Mouse (Mus musculus) adipocyte (in vitro differentiated cells): Measurements from ENCODE around the gene Gm973.

Source experiments
- DNase-seq: peaks from one replicate; pipeline ENCODE4 v3.0.0-alpha.2; 2016; ENCODE audit warnings: low spot score

Gene Gm973

DNA sequence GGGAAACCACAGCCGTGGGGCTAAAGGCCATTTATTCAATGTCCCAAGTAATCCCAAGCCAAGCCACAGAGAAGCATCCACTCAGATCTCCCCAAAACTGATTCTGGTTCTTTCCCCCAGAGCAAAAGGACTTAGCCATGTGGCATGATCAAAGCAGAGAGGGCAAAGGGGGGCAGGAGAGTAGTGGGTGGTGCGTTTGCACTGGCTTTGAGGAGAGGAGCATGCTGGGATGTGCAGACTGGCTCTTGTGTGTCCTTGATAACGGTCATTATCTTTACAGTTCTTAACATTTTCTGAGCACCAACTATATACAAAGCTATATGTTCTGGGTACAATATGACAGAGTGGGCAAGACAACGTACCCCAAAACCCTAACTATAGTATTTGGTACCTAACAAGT is 23.6 kb upstream of the Gm973 start:
- no peak for DNase-seq

DNA sequence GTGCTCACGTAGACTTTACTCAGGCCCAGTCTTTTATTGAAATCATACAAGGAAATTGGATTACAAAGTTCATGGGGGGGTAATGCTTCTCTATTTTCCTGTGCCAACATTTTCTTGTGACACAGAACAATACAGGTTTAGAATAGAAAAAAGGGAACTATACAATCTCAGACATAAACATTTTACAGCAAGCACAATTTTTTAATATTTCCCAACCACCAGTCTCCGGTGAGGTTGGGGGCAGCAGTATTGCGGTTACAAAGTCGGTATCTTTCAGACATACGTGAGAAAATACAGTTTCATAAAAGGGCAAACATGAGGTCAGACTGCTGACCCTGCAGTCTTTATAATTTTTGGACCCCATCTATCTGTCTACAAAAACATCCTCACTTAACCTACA is 20.1 kb upstream of the Gm973 start:
- no peak for DNase-seq

DNA sequence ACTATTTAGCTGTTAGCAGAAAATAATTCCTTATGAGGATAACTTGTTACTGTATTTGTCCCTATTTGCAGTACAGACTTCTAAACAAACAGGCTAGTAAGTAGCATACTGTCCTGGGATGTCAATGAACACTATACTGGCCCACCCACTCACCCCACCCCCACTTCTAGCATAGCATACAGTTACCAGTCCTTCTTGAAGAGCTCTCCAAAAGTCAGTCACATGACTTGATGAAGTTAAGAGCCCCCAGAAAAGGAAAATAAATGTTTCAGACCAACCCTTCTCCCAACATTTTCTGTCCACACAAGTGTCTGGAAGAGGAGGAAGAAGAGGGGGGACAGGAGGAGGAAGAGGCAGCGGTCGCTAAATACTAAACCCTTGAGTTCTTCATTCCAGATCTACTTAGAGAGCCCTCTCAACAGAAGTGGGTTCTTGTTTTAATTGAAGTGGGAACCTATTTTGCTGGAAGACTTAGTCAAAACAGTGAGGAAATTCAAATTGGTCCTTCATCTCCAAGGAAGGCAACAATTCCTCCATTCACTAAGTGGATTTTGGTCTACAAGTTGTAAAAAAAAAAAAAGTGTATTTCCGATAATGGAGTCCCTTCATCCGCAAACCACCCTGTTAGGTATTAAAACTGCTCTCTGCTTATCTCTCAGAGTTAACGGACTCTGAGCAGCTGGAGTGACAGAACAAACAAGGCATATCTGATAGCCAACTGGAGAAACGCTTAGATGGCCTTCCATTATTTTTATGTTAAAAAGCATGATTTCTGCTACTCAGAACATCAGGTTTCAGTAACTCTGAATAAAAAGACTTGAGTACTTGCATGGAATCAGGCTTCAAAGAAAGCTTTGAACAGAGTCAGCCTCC is 18.1 kb upstream of the Gm973 start:
- no peak for DNase-seq

DNA sequence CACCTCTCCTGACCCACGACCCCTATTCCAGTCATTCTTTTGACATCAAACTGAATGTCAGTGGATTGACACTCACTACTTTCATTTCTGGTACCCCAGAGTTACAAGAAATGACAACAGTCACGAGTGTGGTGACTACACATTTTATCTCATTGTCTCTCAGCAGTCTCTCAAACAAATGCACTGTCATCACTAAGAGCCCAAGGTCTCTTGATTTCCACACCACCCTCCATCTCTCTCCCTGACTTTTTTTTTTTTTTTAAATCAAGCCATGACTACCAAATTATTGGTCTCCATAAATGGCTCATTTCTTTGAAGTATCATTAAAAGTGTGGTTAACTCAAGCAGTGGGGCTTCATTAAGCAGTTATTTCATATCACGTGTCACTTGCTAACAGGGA is 16.7 kb upstream of the Gm973 start:
- DNase-seq, result no peak

DNA sequence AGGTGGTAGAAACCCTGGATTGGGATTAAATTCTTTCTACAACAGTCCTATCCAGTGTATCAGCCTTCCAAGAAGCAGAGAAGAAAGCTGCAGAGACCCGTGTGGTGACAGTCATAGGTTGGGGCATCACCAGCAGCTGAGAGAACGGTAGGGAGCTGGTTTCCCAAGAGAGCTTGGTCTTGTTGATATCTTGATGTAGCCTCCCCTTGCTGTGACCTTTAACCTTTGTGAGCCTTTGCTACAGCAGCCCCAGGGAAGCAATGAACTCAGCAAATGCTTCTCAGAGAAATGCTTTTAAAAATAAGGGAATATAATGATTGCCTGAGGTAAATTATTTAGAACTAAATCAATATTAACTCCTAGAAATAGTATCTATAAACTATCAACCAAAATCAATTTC is 13.7 kb upstream of the Gm973 start:
- DNase-seq, result no peak

DNA sequence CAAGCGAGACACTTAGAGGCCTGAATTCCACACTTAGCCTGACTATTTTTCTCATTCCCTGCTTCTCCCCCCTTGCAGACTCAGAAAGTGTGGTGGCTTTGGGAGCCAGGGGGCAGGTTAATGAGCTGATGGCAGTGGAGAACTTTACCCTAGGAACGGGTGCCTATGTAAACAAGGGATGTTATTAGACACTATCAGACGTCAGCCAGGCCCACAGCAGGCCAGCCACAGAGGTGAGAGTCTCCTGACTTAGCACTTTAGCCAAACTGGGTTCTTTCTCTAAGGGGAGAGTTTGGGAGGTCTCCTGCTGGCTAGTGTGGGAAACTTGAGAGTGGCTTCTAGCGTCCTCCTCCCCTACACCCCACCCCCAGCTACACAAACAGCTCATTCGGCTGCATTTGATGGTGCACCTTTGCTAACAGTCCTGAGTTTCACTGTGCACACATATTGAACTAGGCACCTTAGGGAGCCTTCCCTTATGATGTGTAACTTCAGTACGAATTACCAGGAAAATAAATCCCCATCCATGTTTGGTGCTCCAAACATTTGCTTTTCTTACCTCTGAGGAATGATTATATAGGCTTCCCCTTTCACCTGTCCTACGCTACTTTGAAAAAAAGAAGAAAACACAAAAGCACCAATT is 12.3 kb upstream of the Gm973 start:
- DNase-seq, result no peak

DNA sequence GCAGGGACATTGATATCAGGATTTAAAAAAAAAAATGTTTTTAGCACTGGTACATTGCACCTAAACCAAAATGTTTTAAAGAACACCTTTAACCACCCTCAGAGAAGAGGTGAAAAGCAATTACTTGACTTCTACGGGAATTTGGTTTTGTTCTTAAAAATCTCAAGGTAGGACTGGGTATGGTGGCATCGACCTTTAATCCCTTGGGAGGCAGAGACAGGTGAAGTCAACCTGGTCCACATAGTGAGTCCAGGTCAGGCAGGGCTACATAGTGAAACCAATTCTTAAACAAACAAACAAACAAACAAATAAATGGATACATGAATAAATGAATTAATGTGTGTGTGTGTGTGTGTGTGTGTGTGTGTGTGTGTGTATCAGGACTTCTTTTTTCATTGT is 11.8 kb upstream of the Gm973 start:
- DNase-seq, result no peak

DNA sequence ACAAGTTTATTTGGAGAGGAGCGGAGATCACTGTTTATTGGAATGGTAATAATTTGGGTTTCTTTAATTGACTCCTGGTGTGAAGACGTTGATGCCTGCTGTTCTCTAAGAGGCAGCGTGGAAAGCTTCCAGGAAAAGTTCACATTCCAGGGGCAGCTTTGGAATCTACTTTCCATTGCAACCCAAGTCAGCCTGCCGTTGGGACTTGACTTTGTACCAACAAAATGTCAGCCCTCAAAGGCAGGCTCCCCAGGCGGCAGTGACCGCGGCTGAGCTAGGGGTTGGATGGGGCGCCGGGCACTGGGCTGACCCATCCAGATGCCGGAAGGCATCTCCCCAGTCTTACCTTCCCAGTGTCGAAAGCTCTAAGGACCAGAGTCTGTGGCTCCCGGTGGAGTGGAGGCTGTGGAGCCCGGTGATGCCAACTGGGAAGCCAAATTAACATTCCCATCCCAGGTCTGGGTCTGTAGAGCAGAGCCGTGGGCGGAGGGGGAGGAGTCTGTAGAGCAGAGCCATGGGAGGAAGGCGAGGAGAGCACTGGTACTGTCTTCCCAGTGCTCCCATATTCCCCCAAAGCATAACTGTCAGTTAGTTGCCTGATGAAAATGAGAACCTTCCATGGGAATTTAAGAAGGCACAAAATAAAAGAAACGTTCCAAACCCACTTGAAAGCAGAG is 7.5 kb upstream of the Gm973 start:
- DNase-seq, result no peak

DNA sequence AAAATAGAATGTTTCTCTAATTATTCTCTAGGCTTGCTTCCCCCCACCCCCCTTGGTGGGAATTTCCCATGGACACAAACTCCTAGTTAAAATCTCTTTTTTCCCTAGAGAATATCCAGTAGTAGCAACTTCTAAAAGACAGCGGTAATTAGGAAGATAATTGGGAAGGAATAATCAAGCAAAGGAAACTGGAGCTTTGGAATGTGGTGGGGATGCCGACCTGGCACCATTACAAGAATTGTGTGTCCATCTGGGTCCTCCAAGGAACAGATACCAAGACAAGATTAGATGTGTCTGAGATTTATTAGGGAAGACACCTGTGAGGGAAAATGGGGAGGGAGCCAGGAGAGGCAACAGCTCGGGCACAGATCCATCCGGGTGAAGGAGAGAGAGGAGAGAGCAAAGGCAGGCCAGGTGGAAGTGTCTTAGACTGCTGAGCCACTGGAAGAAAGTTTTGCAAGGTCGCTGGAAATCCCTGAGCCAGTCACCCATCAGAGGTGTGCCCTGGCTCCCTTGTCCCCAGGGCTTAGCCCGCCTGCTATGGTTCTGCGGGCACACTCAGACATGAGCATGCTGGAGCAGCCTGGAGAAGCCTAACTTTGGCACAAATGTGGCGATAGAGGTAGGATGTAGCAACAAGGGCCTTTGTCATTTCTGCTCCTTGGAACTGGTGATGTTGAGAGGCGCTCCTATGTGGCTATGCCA is 4.3 kb upstream of the Gm973 start:
- no peak for DNase-seq

DNA sequence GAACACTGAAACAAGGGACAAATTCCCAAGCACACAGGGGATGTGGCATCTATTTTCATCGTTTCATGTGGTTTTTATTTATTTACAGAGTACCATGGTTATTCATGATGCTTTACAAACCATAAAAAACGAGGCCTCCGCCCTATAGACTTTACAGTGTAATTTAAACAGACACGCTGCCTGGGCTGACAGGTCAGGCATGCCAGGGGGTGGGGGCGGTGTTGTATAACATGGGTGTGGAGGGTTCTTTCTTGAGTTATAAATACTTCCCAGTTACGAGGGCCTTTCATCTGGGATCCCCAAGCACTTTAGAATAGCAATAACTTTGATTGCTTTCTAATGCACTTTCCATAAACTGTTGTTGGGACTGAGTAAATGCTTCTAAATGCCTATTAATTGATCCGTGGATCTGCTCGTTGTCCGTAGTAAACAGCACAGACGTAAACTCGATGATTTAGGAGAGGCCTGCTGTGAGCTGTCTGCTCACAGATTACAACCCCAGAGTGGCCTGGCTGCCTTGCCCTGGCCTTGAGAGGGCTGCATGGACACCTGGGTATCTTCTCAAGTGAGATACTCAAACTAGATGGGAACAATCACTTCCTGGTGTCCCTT is 4.3 kb downstream of the Gm973 start:
- DNase-seq, result no peak

DNA sequence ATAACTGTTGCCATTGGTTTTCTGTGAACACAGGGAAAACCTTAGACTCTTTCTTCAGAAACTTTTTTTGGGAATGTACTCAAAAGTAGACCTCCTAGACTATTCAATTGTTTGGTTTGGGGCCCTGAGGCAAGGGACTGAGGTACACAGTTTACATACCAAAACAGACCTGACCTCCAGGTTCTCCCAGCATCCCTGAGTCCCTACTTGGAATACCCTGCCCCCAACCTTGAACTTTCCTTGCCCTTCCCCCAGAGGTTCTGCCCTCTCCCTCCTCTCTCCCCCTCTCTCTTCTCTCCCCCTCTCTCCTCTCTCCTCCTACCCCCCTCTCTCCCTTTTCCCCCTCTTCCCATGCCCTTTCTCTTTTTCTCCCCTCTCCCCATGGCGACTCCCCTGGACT is 6.4 kb downstream of the Gm973 start:
- no peak for DNase-seq

DNA sequence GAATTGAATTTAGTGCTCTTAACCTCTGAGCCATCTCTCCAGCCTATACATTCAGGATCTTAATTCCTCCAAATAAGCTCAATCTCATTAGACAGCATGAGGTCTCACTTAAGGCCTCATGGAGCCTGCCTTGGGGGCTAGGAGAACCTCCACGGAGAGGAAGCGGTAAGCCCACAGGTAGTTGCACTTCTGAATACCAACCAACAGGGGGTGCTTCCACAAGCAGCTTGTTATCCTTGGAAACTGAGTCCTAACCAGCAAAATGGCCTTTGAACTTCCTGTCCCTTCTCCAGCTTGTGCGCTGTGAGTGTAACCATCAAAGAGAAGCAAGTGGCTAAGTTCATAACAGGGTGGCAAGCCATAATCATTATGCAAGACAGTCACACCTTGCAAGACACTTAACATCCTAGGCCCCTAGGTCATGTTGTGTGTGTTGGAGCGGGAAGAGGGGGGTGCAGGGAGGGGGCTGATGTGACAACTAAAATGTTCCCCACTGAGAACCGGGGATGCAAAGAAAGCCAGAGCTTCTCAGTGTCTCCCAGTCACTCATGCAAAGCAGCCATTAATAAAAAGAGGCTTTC is 7.4 kb downstream of the Gm973 start:
- DNase-seq, result no peak

DNA sequence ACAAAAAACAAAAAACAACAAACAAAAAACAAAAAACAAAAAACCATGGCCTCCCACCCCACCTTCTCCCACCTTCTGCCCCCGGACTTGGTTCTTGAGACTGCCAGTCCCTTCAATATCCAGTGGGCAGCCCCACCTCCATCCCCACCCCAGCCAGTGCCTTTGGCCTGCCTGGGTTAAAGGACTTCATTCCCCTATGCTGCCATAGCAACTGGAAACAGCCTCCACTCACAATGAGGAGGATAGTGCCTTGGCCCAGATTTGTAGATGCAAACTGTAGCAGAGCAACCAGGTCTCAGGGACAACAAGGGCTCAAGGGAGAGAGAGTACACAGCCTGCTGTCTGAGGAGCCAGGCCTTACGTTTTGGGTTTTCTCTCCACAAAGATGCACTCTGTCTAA is 8.0 kb downstream of the Gm973 start:
- DNase-seq, result no peak

DNA sequence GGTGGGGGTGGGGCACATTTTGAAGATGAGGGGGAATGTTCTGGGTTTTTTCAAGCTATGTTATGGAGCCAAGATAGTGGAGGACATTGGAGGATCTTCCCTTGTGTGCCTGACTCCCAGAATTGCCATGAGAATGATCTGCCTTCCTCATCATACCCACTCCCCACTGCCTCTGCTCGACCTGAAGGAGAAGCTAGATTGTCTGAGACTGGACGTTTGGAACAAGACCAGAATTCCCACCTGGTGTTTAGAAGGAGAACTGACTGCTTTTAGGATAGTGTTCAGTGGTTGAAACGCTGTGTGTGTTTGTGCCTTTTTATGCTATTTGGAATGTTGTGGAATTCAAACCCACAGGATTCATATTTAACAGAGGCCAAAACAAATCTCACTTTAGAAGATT is 8.7 kb downstream of the Gm973 start:
- DNase-seq, result no peak

DNA sequence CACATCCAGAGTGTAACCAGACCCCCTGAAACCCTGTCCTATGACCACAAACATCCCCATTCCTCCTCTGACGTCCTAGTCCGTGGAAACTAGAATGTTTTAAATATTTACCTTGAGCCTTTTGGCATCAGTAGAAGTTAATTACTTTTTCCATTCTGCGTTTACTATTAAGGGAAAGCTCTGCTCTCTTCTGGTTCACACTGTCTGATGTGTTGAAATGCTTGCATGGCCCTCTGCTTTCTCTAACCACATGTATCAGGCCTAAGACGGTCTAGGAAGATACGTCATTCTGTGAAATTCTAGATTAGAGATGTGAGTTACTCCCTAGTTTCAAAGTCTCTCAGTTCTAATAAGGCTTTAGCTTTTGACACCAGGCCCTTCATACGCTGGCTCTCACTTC is 11.2 kb downstream of the Gm973 start:
- DNase-seq, result no peak

DNA sequence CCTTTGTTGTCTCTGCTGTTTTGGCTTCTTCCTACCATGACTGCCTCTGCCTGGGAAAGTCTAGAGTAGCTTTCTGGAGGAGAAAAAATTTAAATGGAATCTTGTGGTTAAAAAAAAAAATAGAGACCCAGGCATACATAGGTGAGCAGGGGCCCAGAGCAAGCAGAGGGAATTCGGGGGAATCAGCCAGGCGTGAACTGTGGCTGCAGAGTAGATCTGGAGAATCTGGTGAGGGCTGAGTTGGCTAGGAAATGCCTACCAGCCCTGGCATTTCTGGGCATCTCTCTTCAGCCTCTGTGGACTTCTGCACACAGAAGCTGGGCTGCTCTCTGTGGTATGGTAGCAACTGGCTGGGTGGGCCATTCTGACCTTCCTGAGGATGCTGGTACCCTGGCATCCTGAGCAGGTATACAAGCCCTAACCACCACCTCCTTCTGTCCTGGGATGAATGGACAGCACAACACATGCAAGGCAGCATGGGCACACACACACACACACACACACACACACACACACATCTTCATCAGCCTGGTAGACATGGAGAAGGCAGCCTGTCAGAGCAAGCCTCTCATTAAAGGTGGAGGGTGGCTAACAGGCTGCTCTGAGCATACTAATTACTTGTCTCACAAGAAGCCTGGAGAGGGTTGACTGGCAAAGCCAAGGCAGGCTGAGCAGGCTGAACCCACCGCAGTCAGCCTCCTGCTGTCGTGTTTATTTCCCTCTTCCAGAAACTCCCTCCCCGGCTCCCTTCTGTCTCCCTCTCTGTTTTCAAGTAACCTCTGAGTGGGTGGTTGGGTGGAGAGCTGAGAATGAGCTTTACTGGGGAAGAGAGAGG is 19.1 kb downstream of the Gm973 start:
- no peak for DNase-seq

DNA sequence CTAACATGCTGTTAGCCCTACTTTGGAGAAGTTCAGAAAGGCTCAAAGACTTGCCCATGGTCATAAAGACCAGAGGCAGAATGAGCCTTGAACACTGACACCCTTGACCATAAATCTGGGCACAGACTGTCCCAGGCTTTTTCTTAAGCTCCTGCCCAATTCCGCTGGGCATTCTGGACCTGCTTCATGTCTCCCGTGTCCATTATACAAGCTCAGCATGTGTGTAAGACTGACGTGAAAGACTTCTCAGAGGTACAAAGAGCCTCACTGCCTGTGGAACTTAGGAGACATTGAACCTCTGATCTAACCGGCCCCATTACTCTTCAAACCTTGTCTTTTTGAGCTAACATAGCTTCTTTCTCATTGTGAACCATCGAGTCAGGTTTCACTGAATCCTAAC is 22.3 kb downstream of the Gm973 start:
- DNase-seq, result no peak

DNA sequence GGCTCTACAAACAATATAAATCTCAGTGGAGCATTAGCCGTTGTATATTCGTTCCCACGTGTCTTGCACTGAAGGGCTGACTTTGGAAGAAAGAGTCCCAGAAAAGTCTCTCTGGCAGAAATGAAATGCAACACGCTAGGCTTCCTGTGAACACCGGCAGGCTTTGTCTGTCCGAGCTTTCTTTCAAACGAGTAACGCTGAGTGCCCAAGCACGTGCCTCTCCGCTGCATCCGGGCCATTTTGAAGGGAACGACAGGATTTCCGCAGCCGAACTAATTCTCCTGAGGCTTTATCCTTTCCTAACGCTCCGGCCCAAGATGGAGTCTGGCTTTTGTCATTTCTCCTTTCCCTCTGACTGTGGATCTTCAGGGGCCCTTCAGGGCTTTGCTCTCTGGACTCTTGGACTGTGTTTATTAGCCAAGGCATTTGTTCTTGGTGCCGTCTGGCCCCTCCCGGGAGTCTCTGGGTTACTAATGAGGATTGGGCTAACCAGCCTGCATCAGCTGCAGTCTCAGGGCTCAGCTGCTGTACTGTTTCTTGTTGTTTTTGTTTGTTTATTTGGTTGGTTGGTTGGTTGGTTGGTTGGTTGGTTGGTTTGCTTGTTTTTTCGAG is 24.6 kb downstream of the Gm973 start:
- no peak for DNase-seq

DNA sequence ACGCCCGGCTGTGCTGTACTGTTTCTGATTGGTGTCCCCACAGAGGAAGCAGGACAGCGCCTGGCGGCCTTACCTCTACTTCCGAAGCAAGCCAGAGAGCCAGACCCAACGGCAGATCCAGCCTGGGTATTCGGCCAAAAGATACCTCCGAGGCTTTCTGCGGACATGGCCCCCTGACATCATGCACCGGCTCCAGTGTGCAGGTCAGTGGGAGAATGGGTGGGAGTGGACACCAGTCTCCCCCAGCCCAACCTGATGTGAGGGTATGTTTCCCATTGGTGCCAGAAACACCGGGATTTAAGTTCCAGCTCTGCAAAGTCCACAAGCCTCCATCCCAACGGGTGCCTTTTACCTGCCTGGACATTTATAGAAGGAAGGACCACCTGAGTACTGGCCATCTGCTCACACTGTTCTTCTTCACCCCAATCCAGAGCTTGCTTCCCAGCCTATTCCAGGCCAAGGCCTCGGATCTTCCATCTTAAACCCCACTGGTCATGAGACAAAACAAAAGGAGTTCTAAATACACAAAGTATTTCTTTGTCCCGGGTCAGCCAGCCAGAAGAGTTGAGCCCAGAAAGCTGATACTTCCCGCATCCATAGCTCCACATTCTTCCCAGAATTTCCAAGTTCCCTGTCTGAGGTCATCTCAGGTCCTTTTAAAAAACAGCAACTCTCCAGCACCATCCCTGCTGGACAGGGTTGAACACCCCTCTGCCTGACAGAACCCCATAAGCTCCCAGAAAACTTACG is 25.4 kb downstream of the Gm973 start:
- DNase-seq, result no peak

DNA sequence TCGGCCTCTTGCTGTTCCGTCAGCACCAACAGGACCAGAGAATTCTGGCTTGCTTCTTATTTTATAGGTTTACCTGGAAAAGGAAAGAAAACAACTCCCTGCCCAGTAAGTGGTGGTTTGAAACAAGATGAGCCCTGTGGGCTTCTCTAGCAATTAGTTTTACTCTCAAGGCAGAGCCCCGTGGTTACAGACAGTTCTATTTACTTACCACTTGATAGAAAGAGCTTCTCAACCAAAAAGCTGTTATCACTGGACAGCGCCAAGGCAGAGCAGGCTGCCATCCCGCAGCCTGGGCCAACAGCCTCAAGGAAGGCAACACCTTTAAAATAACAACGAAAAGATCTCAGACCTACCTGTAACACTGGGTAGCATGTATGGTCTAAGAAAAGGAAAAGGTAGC is 26.2 kb downstream of the Gm973 start:
- DNase-seq, result no peak
